Mouse (Mus musculus): Measurements from ENCODE around the gene Crocc.

Crocc gene

GRCm38 (mm10) chr4:141020220-141020619, 40.1 kb downstream of the Crocc start:
- no peak for DNase-seq (ENCODE audit: low spot score)

GRCm38 (mm10) chr4:141017657-141018436, 42.5 kb downstream of the Crocc start:
- DNase-seq (ENCODE audit: low spot score): no peak

GRCm38 (mm10) chr4:141016311-141016710, 44.0 kb downstream of the Crocc start:
- DNase-seq (ENCODE audit: low spot score): peak; percentile 77

- DNase-seq (ENCODE audit: low spot score): no peak
Measured at GRCm38 (mm10) chr4:141015356-141015755, 45.0 kb downstream of the Crocc start.

- DNase-seq (ENCODE audit: low spot score): no peak
Measured at GRCm38 (mm10) chr4:141014856-141015255, 45.5 kb downstream of the Crocc start.

GRCm38 (mm10) chr4:141014114-141014513, 46.2 kb downstream of the Crocc start:
- DNase-seq (ENCODE audit: low spot score): no peak

- DNase-seq (ENCODE audit: low spot score): peak; percentile 71
Measured at GRCm38 (mm10) chr4:141012558-141012957, 47.8 kb downstream of the Crocc start.

GRCm38 (mm10) chr4:141011556-141012328, 48.6 kb downstream of the Crocc start:
- DNase-seq (ENCODE audit: low spot score): peak; percentile 96

- DNase-seq (ENCODE audit: low spot score): peak; percentile 72
Measured at GRCm38 (mm10) chr4:141010941-141011429, 49.4 kb downstream of the Crocc start.

GRCm38 (mm10) chr4:141010526-141010925, 49.8 kb downstream of the Crocc start:
- DNase-seq (ENCODE audit: low spot score): peak; percentile 67

GRCm38 (mm10) chr4:141010118-141010517, 50.2 kb downstream of the Crocc start, which contains the start of gene Mfap2:
Gene Mfap2, plus strand, starts transcription at chr4:141010418.
- no peak for DNase-seq (ENCODE audit: low spot score)

- DNase-seq (ENCODE audit: low spot score): peak; percentile 100
Measured at GRCm38 (mm10) chr4:141008028-141008427, 52.3 kb downstream of the Crocc start.

- DNase-seq (ENCODE audit: low spot score): no peak
Measured at GRCm38 (mm10) chr4:141005983-141006382, 54.4 kb downstream of the Crocc start.

GRCm38 (mm10) chr4:140996812-140997211, 63.5 kb downstream of the Crocc start:
- no peak for DNase-seq (ENCODE audit: low spot score)

GRCm38 (mm10) chr4:140995811-140996210, 64.5 kb downstream of the Crocc start:
- no peak for DNase-seq (ENCODE audit: low spot score)

GRCm38 (mm10) chr4:140993846-140994245, 66.5 kb downstream of the Crocc start:
- DNase-seq (ENCODE audit: low spot score): no peak

GRCm38 (mm10) chr4:140992215-140992614, 68.1 kb downstream of the Crocc start:
- no peak for DNase-seq (ENCODE audit: low spot score)

GRCm38 (mm10) chr4:140989447-140989846, 70.9 kb downstream of the Crocc start:
- no peak for DNase-seq (ENCODE audit: low spot score)

- DNase-seq (ENCODE audit: low spot score): no peak
Measured at GRCm38 (mm10) chr4:140988706-140989290, 71.6 kb downstream of the Crocc start.

- no peak for DNase-seq (ENCODE audit: low spot score)
Measured at GRCm38 (mm10) chr4:140987476-140987875, 72.9 kb downstream of the Crocc start.

GRCm38 (mm10) chr4:140986711-140987395, 73.5 kb downstream of the Crocc start, which contains the start of gene Atp13a2:
Gene Atp13a2, plus strand, starts transcription at chr4:140986873.
- peak; percentile 97 for DNase-seq (ENCODE audit: low spot score)

Measured in MN1 (cell line).